26 mouse cellular contexts compared by ENCODE assay signal in genomic region chr1:99907774-99908173, GRCm38 (mm10).
DNase-seq lines count a peak whose midpoint lies in the region; ATAC-seq and TF ChIP-seq lines count a peak whose summit lies in the region.
"Had no signal": no experiment of that assay in that cellular context is flagged by ENCODE, and none has a peak within 500 bp of the region (broad histone marks: within the 10 kb centered on the region; RNA-seq: fewer than 3 reads in every experiment).

No protein-coding gene starts in this region.

- TF ChIP-seq CTCF in hindbrain, postnatal 0 days (IDR thresholded peaks at IDR 0.05; ENCODE audit: low read depth) = no peak

- peak; percentile 38 for DNase-seq in embryonic facial prominence, embryonic 14.5 days (ENCODE audit: low spot score)
- no peak for DNase-seq in embryonic facial prominence, embryonic 10.5 days (ENCODE audit: low spot score)
- DNase-seq in hindbrain, postnatal 0 days (ENCODE audit: low spot score) = no peak
- DNase-seq in brain, adult 2 months (ENCODE audit: low read depth, low spot score) = peak; percentile 25
- DNase-seq in right cerebral cortex, postnatal 25 days = no peak
- DNase-seq: adrenal gland, adult 2 months; gastrocnemius, postnatal 10 days; kidney, adult 9 months; kidney, postnatal 36 days; lung, adult 18-20 months; lung, postnatal 14 days; right cerebral cortex, adult 18-20 months; thymus, postnatal 25 days had no signal

- H3K9me3 ChIP-seq in embryonic facial prominence, embryonic 14.5 days (ENCODE audit: control insufficient read depth, low read length) = no peaks in the 10 kb centered on the region
- H3K9me3 ChIP-seq in embryonic facial prominence, embryonic 10.5 days = no peaks in the 10 kb centered on the region
- H3K9me3 ChIP-seq in hindbrain, embryonic 13.5 days = no peaks in the 10 kb centered on the region
- H3K9me3 ChIP-seq in hindbrain, postnatal 0 days (ENCODE audit: low read length) = no peaks in the 10 kb centered on the region
- no peaks in the 10 kb centered on the region for H3K9me3 ChIP-seq in midbrain, embryonic 16.5 days (replicated peaks; ENCODE audit: control insufficient read depth, low read length, poor library complexity, severe bottlenecking)
- H3K9me3 ChIP-seq in kidney, embryonic 14.5 days (ENCODE audit: control insufficient read depth, low read length) = no peaks in the 10 kb centered on the region
- H3K9me3 ChIP-seq: forebrain, embryonic 12.5 days; hindbrain, embryonic 15.5 days; limb, embryonic 13.5 days; liver, embryonic 12.5 days; megakaryocyte, embryonic 14.5 days; neural tube, embryonic 12.5 days; stomach, embryonic 15.5 days had no signal

- no peak overlapping the region for H3K4me2 ChIP-seq in embryonic facial prominence, embryonic 14.5 days (ENCODE audit: low read depth, low read length)
- no peak overlapping the region for H3K4me2 ChIP-seq in hindbrain, embryonic 13.5 days
- no peak overlapping the region for H3K4me2 ChIP-seq in hindbrain, postnatal 0 days (ENCODE audit: low read depth, low read length)
- no peak overlapping the region for H3K4me2 ChIP-seq in midbrain, embryonic 16.5 days (ENCODE audit: low read length)
- no peak overlapping the region for H3K4me2 ChIP-seq in kidney, embryonic 14.5 days (replicated peaks; ENCODE audit: low read depth, low read length)
- H3K4me2 ChIP-seq: forebrain, embryonic 12.5 days; heart, embryonic 11.5 days; hindbrain, embryonic 15.5 days; limb, embryonic 13.5 days; liver, embryonic 12.5 days; neural tube, embryonic 12.5 days; stomach, embryonic 15.5 days had no signal

- ATAC-seq in embryonic facial prominence, embryonic 14.5 days (ENCODE audit: low read depth) = peak; percentile 84; the same call in 1 of the 2 replicates
- ATAC-seq in hindbrain, embryonic 13.5 days (ENCODE audit: low FRiP score) = 0 out of 2 replicates have a peak, but pooled peaks have one; percentile 57
- ATAC-seq in hindbrain, postnatal 0 days = no peak
- ATAC-seq in midbrain, embryonic 16.5 days = peak; percentile 80; the same call in 1 of the 2 replicates
- ATAC-seq in kidney, embryonic 14.5 days (ENCODE audit: low FRiP score, low TSS enrichment) = no peak
- ATAC-seq: CD4-positive, CD25-positive, alpha-beta regulatory T cell, adult 4 months; intestine, embryonic 16.5 days; liver, embryonic 12.5 days had no signal

- no peaks in the 10 kb centered on the region for H3K36me3 ChIP-seq in embryonic facial prominence, embryonic 14.5 days (ENCODE audit: control insufficient read depth, insufficient read depth, low read length)
- no peaks in the 10 kb centered on the region for H3K36me3 ChIP-seq in embryonic facial prominence, embryonic 10.5 days (replicated peaks)
- H3K36me3 ChIP-seq in hindbrain, embryonic 13.5 days = no peaks in the 10 kb centered on the region
- H3K36me3 ChIP-seq in hindbrain, postnatal 0 days (ENCODE audit: insufficient read depth, low read length) = no peaks in the 10 kb centered on the region
- H3K36me3 ChIP-seq in midbrain, embryonic 16.5 days (ENCODE audit: control insufficient read depth, insufficient read depth, low read length) = no peaks in the 10 kb centered on the region
- no peaks in the 10 kb centered on the region for H3K36me3 ChIP-seq in kidney, embryonic 14.5 days (ENCODE audit: control insufficient read depth, insufficient read depth, low read length)
- H3K36me3 ChIP-seq: forebrain, embryonic 12.5 days; hindbrain, embryonic 15.5 days; limb, embryonic 13.5 days; liver, embryonic 12.5 days; neural tube, embryonic 12.5 days; stomach, embryonic 15.5 days had no signal

- H3K9ac ChIP-seq in embryonic facial prominence, embryonic 14.5 days (ENCODE audit: low read depth, low read length) = no peak overlapping the region
- no peak overlapping the region for H3K9ac ChIP-seq in hindbrain, embryonic 13.5 days
- H3K9ac ChIP-seq in hindbrain, postnatal 0 days (replicated peaks; ENCODE audit: low read length) = no peak overlapping the region
- no peak overlapping the region for H3K9ac ChIP-seq in midbrain, embryonic 16.5 days (ENCODE audit: low read depth, low read length)
- no peak overlapping the region for H3K9ac ChIP-seq in kidney, embryonic 14.5 days (ENCODE audit: low read depth, low read length)
- H3K9ac ChIP-seq: forebrain, embryonic 12.5 days; hindbrain, embryonic 15.5 days; limb, embryonic 13.5 days; liver, embryonic 12.5 days; neural tube, embryonic 12.5 days; stomach, embryonic 15.5 days had no signal

- H3K4me1 ChIP-seq in embryonic facial prominence, embryonic 14.5 days (ENCODE audit: control insufficient read depth, insufficient read depth, low read length) = no peaks in the 10 kb centered on the region
- H3K4me1 ChIP-seq in embryonic facial prominence, embryonic 10.5 days = no peaks in the 10 kb centered on the region
- H3K4me1 ChIP-seq in hindbrain, embryonic 13.5 days (replicated peaks) = no peaks in the 10 kb centered on the region
- no peaks in the 10 kb centered on the region for H3K4me1 ChIP-seq in hindbrain, postnatal 0 days (ENCODE audit: insufficient read depth, low read length)
- no peaks in the 10 kb centered on the region for H3K4me1 ChIP-seq in midbrain, embryonic 16.5 days (ENCODE audit: control insufficient read depth, insufficient read depth, low read length)
- H3K4me1 ChIP-seq in kidney, embryonic 14.5 days (ENCODE audit: control insufficient read depth, insufficient read depth, low read length) = no peaks in the 10 kb centered on the region
- H3K4me1 ChIP-seq: forebrain, embryonic 12.5 days; hindbrain, embryonic 15.5 days; limb, embryonic 13.5 days; liver, embryonic 12.5 days; megakaryocyte, embryonic 14.5 days; neural tube, embryonic 12.5 days; stomach, embryonic 15.5 days had no signal

- 58% methylated on average over 2 of the region's 2 CpGs for WGBS in embryonic facial prominence, embryonic 14.5 days
- 61% methylated on average over 2 of the region's 2 CpGs for WGBS in embryonic facial prominence, embryonic 10.5 days
- 58% methylated on average over 2 of the region's 2 CpGs for whole genome bisulfite sequencing in hindbrain, embryonic 13.5 days
- 55% methylated on average over 2 of the region's 2 CpGs for WGBS in hindbrain, postnatal 0 days
- 49% methylated on average over 2 of the region's 2 CpGs for WGBS in midbrain, embryonic 16.5 days
- WGBS in kidney, embryonic 14.5 days = 55% methylated on average over 2 of the region's 2 CpGs

- no peak overlapping the region for H3K27ac ChIP-seq in embryonic facial prominence, embryonic 14.5 days (replicated peaks; ENCODE audit: low read depth, low read length)
- no peak overlapping the region for H3K27ac ChIP-seq in embryonic facial prominence, embryonic 10.5 days (replicated peaks)
- no peak overlapping the region for H3K27ac ChIP-seq in hindbrain, embryonic 13.5 days
- H3K27ac ChIP-seq in hindbrain, postnatal 0 days = no peak overlapping the region
- H3K27ac ChIP-seq in midbrain, embryonic 16.5 days (ENCODE audit: low read length) = no peak overlapping the region
- H3K27ac ChIP-seq in kidney, embryonic 14.5 days (ENCODE audit: low read depth, low read length) = no peak overlapping the region
- H3K27ac ChIP-seq: forebrain, embryonic 12.5 days; hindbrain, embryonic 15.5 days; limb, embryonic 13.5 days; liver, embryonic 12.5 days; neural tube, embryonic 12.5 days; stomach, embryonic 15.5 days had no signal

- no peaks in the 10 kb centered on the region for H3K27me3 ChIP-seq in embryonic facial prominence, embryonic 14.5 days (replicated peaks; ENCODE audit: control insufficient read depth, insufficient read depth, low read length)
- no peaks in the 10 kb centered on the region for H3K27me3 ChIP-seq in embryonic facial prominence, embryonic 10.5 days (replicated peaks; ENCODE audit: low read depth, poor library complexity, severe bottlenecking)
- no peaks in the 10 kb centered on the region for H3K27me3 ChIP-seq in hindbrain, embryonic 13.5 days
- H3K27me3 ChIP-seq in hindbrain, postnatal 0 days (ENCODE audit: insufficient read depth, low read length) = no peaks in the 10 kb centered on the region
- no peaks in the 10 kb centered on the region for H3K27me3 ChIP-seq in midbrain, embryonic 16.5 days (ENCODE audit: control insufficient read depth, insufficient read depth, low read depth, low read length)
- H3K27me3 ChIP-seq in kidney, embryonic 14.5 days (ENCODE audit: control insufficient read depth, insufficient read depth, low read length) = no peaks in the 10 kb centered on the region
- H3K27me3 ChIP-seq: forebrain, embryonic 12.5 days; hindbrain, embryonic 15.5 days; limb, embryonic 13.5 days; liver, embryonic 12.5 days; megakaryocyte, embryonic 14.5 days; neural tube, embryonic 12.5 days; stomach, embryonic 15.5 days had no signal

- H3K4me3 ChIP-seq in embryonic facial prominence, embryonic 14.5 days (ENCODE audit: low read depth, low read length) = no peak overlapping the region
- H3K4me3 ChIP-seq in embryonic facial prominence, embryonic 10.5 days = no peak overlapping the region
- no peak overlapping the region for H3K4me3 ChIP-seq in hindbrain, embryonic 13.5 days
- no peak overlapping the region for H3K4me3 ChIP-seq in hindbrain, postnatal 0 days (ENCODE audit: low read length)
- H3K4me3 ChIP-seq in midbrain, embryonic 16.5 days (ENCODE audit: low read depth, low read length) = no peak overlapping the region
- no peak overlapping the region for H3K4me3 ChIP-seq in kidney, embryonic 14.5 days (ENCODE audit: low read length)
- H3K4me3 ChIP-seq: forebrain, embryonic 12.5 days; hindbrain, embryonic 15.5 days; limb, embryonic 13.5 days; liver, embryonic 12.5 days; megakaryocyte, embryonic 14.5 days; neural tube, embryonic 12.5 days; stomach, embryonic 15.5 days had no signal

Comparison
In these comparisons a context has a peak if more than half of its experiments do, and no peak if none do; other contexts are left out.
1. ATAC-seq: peak in embryonic facial prominence, embryonic 14.5 days (single experiment), hindbrain, embryonic 13.5 days (single experiment) and midbrain, embryonic 16.5 days (single experiment); none in hindbrain, postnatal 0 days (single experiment) and kidney, embryonic 14.5 days (single experiment).
2. DNase-seq: peak in embryonic facial prominence, embryonic 14.5 days (single experiment) and brain, adult 2 months (single experiment); none in embryonic facial prominence, embryonic 10.5 days (single experiment), hindbrain, postnatal 0 days (single experiment) and right cerebral cortex, postnatal 25 days (single experiment).